Mouse (Mus musculus) stomach, embryonic 16.5 days (tissue): Measurements from ENCODE around the gene Timm29. TPM values are rescaled to one million over a fixed set of nuclear protein-coding genes. Genes with fewer than 3 reads are reported as not detected.

Source experiments
- ATAC-seq: fragments of 200-750 bp; cut with Nextera tagmentation; 2 replicates; pipeline ENCODE4 v1.8.0; 2017; ENCODE audit warnings: moderate number of reproducible peaks, moderate TSS enrichment; ENCODE audit not compliant: insufficient read depth, low FRiP score
- H3K27ac ChIP-seq: fragments of 300-500 bp; sonication (generic); 2 replicates; pipeline ENCODE4 v1.5.1; 2014; ENCODE audit warnings: low read length
- H3K27me3 ChIP-seq: fragments of 300-500 bp; sonication (generic); 2 replicates; pipeline ENCODE4 v1.6.1; 2014; ENCODE audit warnings: low read length, control low read depth, mixed read lengths; ENCODE audit not compliant: control insufficient read depth, insufficient read depth
- H3K36me3 ChIP-seq: fragments of 300-500 bp; sonication (generic); 2 replicates; pipeline ENCODE4 v1.6.1; 2014; ENCODE audit warnings: low read length; ENCODE audit not compliant: control insufficient read depth, insufficient read depth
- H3K4me1 ChIP-seq: fragments of 300-500 bp; sonication (generic); 2 replicates; pipeline ENCODE4 v1.6.1; 2014; ENCODE audit warnings: low read length, control low read depth, mixed read lengths; ENCODE audit not compliant: control insufficient read depth, insufficient read depth
- H3K4me2 ChIP-seq: fragments of 300-500 bp; sonication (generic); 2 replicates; pipeline ENCODE4 v1.6.1; 2014; ENCODE audit warnings: low read depth, low read length, mixed read lengths
- H3K4me3 ChIP-seq: fragments of 300-500 bp; sonication (generic); replicated peaks from 2 replicates; pipeline ENCODE4 v1.5.1; 2014; ENCODE audit warnings: mild to moderate bottlenecking, low read length
- H3K9ac ChIP-seq: fragments of 300-500 bp; sonication (generic); 2 replicates; pipeline ENCODE4 v1.6.1; 2014; ENCODE audit warnings: low read length
- H3K9me3 ChIP-seq: fragments of 300-500 bp; sonication (generic); replicated peaks from 2 replicates; pipeline ENCODE4 v1.6.1; 2016; ENCODE audit warnings: low read length, control low read depth; ENCODE audit not compliant: control insufficient read depth
- WGBS: fragments of 180-500 bp; shearing (Covaris S2); extraction: QIAGEN DNeasy Blood & Tissue Kit; methylation state at CpG from one replicate; pipeline ENCODE4 v1.1.7; 2014; 5-methylcytosine and 5-hydroxymethylcytosine counted together
- polyA plus RNA-seq: library from polyadenylated mRNA; unstranded; fragments of >200 nt; fragmentation: Nextera tagmentation; extraction: Ambion mirVana; gene quantifications from 2 replicates; pipeline ENCODE4 v1.2.1, GENCODE M21; 2015

The Timm29 gene
- polyA plus RNA-seq, 1 experiment from 2014 or later = 22.9 TPM

DNA sequence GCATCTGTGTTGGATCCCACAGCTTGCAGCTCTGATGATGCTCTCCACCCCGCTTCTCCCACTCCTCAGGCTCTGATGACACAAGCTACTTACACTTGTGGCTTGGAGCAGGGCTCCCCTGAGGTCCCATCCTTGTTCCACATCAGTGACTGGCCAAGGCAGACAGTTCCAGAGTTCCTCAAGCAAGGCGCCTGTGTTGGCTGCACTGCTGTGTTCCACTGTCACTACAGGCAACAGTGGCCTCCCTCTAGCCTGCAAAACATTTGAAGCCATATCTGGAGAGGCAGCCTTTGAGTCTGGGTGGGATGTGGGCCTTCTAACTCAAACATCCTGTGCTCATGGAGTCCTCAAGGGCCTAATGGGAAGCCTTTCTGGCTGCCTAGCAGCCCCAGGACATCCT is 35.5 kb upstream of the Timm29 start:
- H3K27me3 ChIP-seq = no peaks in the 10 kb centered on the region
- 85% methylated on average over 2 of the region's 2 CpGs for WGBS
- H3K27ac ChIP-seq = no peak overlapping the region
- no peak overlapping the region for H3K4me2 ChIP-seq
- H3K36me3 ChIP-seq = peaks cover 8% of the 10 kb centered on the region; the same call in 1 of the 2 replicates
- no peak for ATAC-seq
- H3K4me1 ChIP-seq = peaks cover 3% of the 10 kb centered on the region; the same call in 1 of the 2 replicates
- H3K9ac ChIP-seq = no peak overlapping the region
- H3K4me3 ChIP-seq = no peak overlapping the region
- H3K9me3 ChIP-seq = no peaks in the 10 kb centered on the region

- Histone ChIP-seq H3K27me3 (no peaks in the 10 kb centered on the region), H3K4me1 (peaks cover 3% of the 10 kb centered on the region; the same call in 1 of the 2 replicates), H3K9ac (no peak overlapping the region), H3K9me3 (no peaks in the 10 kb centered on the region), H3K4me2 (no peak overlapping the region), H3K36me3 (peaks cover 8% of the 10 kb centered on the region; the same call in 1 of the 2 replicates), H3K27ac (no peak overlapping the region), H3K4me3 (no peak overlapping the region)
- WGBS = 78% methylated on average over 2 of the region's 2 CpGs
- no peak for ATAC-seq
Observed at GRCm38 (mm10) chr9:21557556-21557955, 35.0 kb upstream of the Timm29 start.

GRCm38 (mm10) chr9:21558366-21558765 is 34.2 kb upstream of the Timm29 start:
- ATAC-seq = peak; percentile 86
- 66% methylated on average over 4 of the region's 4 CpGs for WGBS
- H3K27ac ChIP-seq = no peak overlapping the region

DNA sequence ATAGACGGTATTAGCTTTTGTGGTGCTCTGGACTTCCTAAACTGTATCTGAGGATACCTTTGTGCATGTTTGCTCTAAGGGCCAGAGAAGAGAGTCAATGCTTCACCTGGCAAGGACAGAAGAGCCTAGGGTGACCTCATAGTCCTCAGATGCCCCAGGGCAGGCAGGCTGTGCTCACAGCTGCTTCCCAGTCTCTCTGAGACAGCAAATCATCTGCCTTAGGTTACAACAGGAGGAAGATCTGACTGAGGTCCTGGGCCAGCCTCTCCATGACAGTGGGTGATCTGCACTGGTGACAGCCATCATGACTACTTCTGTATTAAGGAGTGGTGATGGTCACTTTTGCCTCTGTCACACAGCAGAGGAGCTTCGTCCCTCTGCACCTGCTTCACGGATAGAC is 33.4 kb upstream of the Timm29 start:
- ATAC-seq = no peak
- H3K27me3 ChIP-seq = no peaks in the 10 kb centered on the region

More at GRCm38 (mm10) chr9:21558366-21558765, 34.2 kb upstream of the Timm29 start:
- Histone ChIP-seq H3K4me2 (no peak overlapping the region), H3K9me3 (no peaks in the 10 kb centered on the region), H3K4me3 (no peak overlapping the region), H3K4me1 (peaks cover 3% of the 10 kb centered on the region; the same call in 1 of the 2 replicates), H3K36me3 (peaks cover 8% of the 10 kb centered on the region; the same call in 1 of the 2 replicates), H3K27me3 (no peaks in the 10 kb centered on the region), H3K9ac (no peak overlapping the region)

GRCm38 (mm10) chr9:21564420-21564819 is 28.1 kb upstream of the Timm29 start:
- 68% methylated on average over 1 of the region's 1 CpGs for WGBS
- H3K4me2 ChIP-seq = no peak overlapping the region
- no peak overlapping the region for H3K9ac ChIP-seq
- H3K4me1 ChIP-seq = peaks cover 4% of the 10 kb centered on the region
- H3K4me3 ChIP-seq = no peak overlapping the region
- H3K27ac ChIP-seq = no peak overlapping the region; the same call in 1 of the 2 replicates
- H3K27me3 ChIP-seq = no peaks in the 10 kb centered on the region
- H3K36me3 ChIP-seq = peaks cover 10% of the 10 kb centered on the region
- peak; percentile 29; the same call in 1 of the 2 replicates for ATAC-seq
- no peaks in the 10 kb centered on the region for H3K9me3 ChIP-seq

More for the DNA sequence above, 33.4 kb upstream of the Timm29 start:
- H3K4me3 ChIP-seq = no peak overlapping the region
- 91% methylated on average over 3 of the region's 3 CpGs for WGBS
- peaks cover 8% of the 10 kb centered on the region; the same call in 1 of the 2 replicates for H3K36me3 ChIP-seq
- peaks cover 3% of the 10 kb centered on the region; the same call in 1 of the 2 replicates for H3K4me1 ChIP-seq
- H3K4me2 ChIP-seq = no peak overlapping the region
- no peaks in the 10 kb centered on the region for H3K9me3 ChIP-seq
- no peak overlapping the region for H3K9ac ChIP-seq
- H3K27ac ChIP-seq = no peak overlapping the region

DNA sequence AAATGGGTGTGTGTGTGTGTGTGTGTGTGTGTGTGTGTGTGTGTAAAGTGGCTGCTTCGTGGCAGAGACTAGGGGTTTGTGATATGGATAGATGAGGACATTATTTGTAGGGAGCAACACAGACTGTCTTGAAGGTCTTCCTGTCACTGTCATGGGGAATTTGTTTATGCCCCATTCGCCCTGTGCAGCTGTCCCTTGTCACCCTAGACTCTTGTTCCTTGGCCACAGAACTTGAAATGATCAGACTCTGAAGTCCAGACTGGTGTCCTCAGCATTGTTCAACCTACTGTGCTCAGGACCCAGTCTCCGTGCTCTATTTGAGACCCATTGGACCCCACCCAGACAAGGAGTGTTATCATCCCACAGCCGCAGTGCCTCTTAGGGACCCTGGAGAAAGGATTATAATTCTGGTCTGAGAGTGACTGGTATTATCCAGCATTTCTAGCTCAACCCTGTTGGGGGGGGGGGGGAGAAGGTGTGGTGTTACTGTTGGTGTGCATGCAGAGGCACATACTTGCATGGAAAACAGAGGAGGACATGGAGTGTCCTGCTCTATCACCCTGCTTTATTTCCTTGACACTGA is 27.4 kb upstream of the Timm29 start:
- WGBS = 69% methylated on average over 4 of the region's 4 CpGs
- Histone ChIP-seq H3K4me1 (peaks cover 4% of the 10 kb centered on the region), H3K27ac (no peak overlapping the region), H3K4me3 (no peak overlapping the region), H3K9ac (no peak overlapping the region), H3K9me3 (no peaks in the 10 kb centered on the region), H3K27me3 (no peaks in the 10 kb centered on the region), H3K36me3 (peaks cover 10% of the 10 kb centered on the region), H3K4me2 (no peak overlapping the region)
- ATAC-seq = no peak; the same call in 1 of the 2 replicates

DNA sequence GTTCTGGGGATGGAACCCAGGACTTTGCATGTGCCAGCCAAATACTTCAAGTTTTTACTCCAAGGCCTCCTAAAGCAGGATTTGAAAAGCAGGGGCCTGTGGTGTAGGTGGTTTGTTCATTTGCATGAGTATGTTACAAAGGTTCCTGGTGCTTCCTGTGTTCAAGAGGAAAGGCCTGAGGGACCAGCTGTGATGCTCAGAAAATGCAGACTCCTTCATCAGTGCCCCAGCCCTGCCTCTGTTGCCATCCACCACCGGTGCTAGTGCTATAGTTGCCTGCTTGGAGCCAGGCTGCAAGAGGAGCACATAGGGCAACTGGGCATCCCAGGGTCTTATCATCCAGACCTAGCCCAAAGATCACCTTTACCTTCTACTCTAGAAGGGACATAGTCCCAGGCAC is 26.0 kb upstream of the Timm29 start:
- no peaks in the 10 kb centered on the region for H3K9me3 ChIP-seq
- H3K27me3 ChIP-seq = no peaks in the 10 kb centered on the region
- ATAC-seq = no peak
- no peak overlapping the region for H3K27ac ChIP-seq
- no peak overlapping the region for H3K4me2 ChIP-seq
- no peak overlapping the region for H3K4me3 ChIP-seq
- H3K4me1 ChIP-seq = peaks cover 4% of the 10 kb centered on the region
- 81% methylated on average over 1 of the region's 1 CpGs for WGBS
- peaks cover 5% of the 10 kb centered on the region for H3K36me3 ChIP-seq
- H3K9ac ChIP-seq = no peak overlapping the region

GRCm38 (mm10) chr9:21567051-21567450 is 25.5 kb upstream of the Timm29 start:
- Histone ChIP-seq H3K36me3 (peaks cover 4% of the 10 kb centered on the region; the same call in 1 of the 2 replicates), H3K4me1 (peaks cover 4% of the 10 kb centered on the region), H3K4me2 (no peak overlapping the region), H3K4me3 (no peak overlapping the region), H3K9ac (no peak overlapping the region), H3K9me3 (no peaks in the 10 kb centered on the region), H3K27ac (no peak overlapping the region), H3K27me3 (no peaks in the 10 kb centered on the region)
- 81% methylated on average over 2 of the region's 2 CpGs for WGBS
- no peak for ATAC-seq

DNA sequence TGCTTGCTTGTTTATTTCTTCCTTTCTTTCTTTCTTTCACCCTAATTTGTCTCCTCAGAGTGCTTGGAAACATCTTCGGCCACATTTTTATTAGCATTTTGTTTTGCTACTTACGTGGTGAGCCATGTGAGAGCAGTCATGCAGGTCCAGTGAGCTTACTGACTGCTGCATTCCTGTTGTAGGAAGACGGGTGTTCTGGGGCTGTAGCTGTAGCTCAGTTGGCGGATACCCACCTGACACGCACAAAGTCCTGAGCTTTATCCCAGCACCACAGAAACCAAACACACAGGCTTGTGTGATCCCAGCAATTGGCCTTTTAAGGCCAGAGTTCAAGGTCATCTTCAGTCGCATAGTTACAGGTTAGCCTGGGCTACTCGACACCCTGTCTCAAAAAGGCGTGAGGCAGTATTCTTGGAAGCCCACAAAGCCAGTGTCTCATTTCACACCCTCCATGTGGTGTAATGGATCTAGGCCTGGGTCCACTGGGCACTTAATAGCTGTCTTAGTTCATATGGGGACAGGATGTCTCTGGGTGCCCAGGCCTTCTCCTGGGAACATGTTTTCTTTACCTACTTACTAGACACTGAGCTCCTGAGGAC is 23.8 kb upstream of the Timm29 start:
- H3K9me3 ChIP-seq = no peaks in the 10 kb centered on the region
- peaks cover 4% of the 10 kb centered on the region; the same call in 1 of the 2 replicates for H3K36me3 ChIP-seq
- WGBS = 86% methylated on average over 8 of the region's 8 CpGs
- no peak overlapping the region for H3K4me2 ChIP-seq
- no peak overlapping the region for H3K9ac ChIP-seq
- H3K27ac ChIP-seq = no peak overlapping the region
- H3K4me3 ChIP-seq = no peak overlapping the region
- H3K27me3 ChIP-seq = no peaks in the 10 kb centered on the region
- peaks cover 4% of the 10 kb centered on the region for H3K4me1 ChIP-seq
- ATAC-seq = no peak
